Mouse (Mus musculus) small intestine, adult 2 months (tissue): ENCODE data around the gene Fam193a.

ENCODE experiments used
- CTCF ChIP-seq: fragments of 200-500 bp; IDR thresholded peaks from 2 replicates; pipeline ENCODE4 v1.5.1; 2012; ENCODE audit warnings: low read depth, mild to moderate bottlenecking, control low read depth, inconsistent platforms, low read length, moderate library complexity, mixed read lengths; ENCODE audit not compliant: insufficient replicate concordance, insufficient read length; ENCODE audit errors: extremely low read depth
- POLR2A ChIP-seq: fragments of 200-500 bp; IDR thresholded peaks from 2 replicates; pipeline ENCODE4 v1.6.1; 2012; ENCODE audit warnings: low read depth, mild to moderate bottlenecking, control low read depth, inconsistent platforms, low read length, moderate library complexity

- TF ChIP-seq POLR2A (no peak), CTCF (no peak)
Measured at GRCm38 (mm10) chr5:34461294-34461693, 91.6 kb downstream of the Fam193a start.
